Mouse (Mus musculus): ENCODE data around the gene Gpr3.

The Gpr3 gene

DNA sequence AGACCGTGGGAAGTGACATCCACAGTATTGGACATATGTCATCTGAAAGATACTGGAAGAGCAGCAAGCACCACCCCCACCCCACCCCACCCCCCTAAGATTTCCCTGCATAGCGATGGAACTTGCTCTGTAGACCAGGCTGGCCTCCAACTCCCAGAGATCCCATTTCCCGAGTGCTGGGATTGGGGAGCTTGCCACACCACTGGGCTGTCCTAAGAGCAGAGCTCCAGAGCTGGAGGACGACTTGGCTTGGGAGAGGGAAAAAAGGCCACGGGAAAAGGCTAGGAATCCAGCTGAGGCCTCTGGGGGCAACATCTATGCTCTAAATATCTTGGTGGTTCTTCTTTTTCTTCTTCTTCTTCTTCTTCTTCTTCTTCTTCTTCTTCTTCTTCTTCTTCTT, 22.4 kb upstream of the Gpr3 start:
- no peak for DNase-seq (ENCODE audit: low read depth in 1 of 2, low spot score in 2 of 2)

DNA sequence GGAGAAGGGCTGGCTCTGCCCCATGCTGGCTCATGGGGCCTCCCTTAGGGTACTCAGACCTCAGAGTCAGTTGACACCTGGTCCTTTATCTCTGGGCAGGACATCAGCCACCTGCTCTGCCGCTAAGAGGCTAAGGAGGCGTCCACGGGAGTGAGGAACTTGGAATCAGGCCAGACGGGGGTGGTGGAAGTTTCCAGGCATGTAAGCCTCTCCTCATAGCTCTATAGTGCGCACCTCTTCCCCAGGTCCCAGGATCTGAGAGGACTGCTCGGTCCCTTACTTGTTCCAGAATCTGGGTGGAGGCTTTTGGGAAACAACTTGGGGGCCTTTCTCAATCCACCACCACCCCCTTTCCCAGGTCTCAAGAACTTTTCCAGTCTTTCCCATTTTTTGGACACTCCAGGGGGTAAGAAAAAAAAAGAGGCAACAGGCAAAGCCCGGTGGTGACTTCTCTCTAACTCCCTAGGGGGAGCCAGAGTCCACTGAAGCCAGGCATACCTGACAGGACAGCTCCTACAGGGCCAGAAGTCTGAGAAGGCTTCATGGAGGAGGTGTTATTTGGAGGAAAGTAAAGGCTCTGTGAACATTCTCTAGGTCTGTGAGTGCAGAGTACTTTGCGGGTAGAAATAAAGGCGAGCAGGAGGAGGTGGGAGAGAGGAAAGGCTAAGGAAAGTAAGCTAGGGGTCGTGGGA, 21.1 kb upstream of the Gpr3 start:
- no peak for DNase-seq (ENCODE audit: low read depth in 1 of 2, low spot score in 2 of 2)

DNA sequence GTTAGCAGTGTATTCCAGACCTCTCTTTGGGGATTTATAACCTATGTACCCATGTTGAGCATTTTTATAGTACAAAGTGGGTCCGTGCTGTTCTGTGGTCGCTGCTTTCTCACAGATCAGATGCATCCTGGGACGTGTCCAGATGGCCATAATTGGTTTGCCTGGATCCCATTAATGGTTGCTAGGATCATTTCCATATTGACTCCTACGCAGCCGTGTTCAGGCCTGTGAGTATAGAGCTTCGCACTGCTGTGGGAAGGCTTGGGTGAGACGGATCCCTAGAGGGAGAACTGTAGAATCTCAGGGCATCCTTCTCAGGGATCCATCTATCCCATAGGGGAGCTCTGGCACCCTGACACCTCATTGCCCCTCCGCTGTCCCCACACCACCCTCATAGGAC, 17.2 kb upstream of the Gpr3 start:
- DNase-seq (ENCODE audit: low read depth in 1 of 2, low spot score in 2 of 2), result no peak

DNA sequence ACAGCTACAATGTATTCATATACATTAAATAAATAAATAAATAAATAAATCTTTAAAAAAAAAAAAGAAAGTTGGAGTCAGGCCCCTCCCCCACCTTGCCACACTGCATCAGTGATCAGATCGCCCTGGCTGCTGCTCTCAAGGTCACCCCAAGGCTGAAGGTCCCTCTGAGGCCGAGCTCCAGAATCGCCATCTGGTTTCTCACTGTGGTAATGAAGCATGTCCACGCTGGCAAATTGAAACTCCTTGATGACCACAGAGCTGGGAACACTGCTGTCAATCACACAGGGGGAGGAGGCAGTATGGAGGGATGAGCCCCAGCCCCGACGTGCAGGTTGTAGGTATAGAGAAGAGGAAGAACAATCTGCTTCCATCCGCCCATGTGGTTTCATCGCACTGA, 15.3 kb upstream of the Gpr3 start:
- DNase-seq (ENCODE audit: low read depth in 1 of 2, low spot score in 2 of 2), result no peak

DNA sequence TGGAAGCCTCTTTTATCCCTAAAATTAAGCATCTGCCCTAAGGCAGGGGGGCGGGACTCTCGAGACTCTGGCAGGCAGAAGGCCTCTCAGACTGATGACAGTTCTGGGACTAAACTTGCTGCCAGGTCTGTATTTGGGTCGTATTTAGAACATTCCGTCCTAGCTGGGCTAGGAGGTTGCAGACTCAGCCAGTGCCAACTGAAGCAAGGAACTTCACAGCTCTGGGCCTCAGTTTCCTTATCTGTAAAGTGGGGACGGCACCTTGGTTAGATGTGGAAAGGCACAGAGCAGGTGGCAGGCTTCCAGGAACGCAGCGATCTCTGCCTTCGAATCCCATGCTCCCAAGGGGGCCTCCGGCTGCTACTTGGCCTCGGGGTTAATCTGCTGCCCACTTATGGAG, 13.7 kb upstream of the Gpr3 start:
- no peak for DNase-seq (ENCODE audit: low read depth in 1 of 2, low spot score in 2 of 2)

DNA sequence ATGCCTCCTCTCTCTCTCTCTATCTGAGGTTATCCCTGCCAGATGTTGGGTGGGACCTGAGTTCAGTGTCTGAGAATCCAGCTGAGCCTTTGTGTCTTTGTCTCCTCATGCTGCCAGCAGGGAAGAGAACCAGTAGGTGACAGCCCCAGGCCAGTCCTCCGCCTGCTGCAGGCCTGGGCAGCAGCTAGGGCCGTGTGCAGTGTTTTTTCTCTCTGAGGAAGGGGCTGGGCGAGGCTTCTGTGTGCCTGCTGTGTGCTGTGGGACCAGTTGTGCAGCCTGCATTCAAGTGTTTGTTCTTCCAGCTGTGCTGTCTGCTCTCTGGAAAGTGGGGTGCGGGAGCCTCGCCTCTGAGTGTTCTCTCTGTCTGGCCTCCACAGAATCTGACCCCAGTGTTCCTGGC, 11.5 kb upstream of the Gpr3 start:
- no peak for DNase-seq (ENCODE audit: low read depth in 1 of 2, low spot score in 2 of 2)

DNA sequence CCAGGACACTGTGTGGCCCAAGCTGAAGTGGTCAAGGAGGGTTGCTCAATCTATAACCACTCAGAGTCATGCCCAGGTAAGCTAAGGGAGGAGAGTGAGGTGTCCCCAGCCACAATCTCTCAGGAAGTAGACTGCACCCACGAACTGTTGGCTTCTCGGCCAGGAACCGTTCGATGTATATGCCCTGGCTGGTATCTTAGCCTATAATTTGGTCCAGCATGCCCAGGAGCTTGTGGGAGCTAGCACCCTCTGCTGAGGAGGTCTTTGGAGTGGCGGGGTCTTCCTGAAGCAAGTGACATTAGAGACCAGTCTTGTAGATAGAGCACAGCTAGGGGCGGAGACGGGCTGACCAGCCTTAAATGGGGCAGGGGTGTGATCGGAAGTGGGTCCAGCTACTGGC, 9.4 kb upstream of the Gpr3 start:
- no peak for DNase-seq (ENCODE audit: low read depth in 1 of 2, low spot score in 2 of 2)

DNA sequence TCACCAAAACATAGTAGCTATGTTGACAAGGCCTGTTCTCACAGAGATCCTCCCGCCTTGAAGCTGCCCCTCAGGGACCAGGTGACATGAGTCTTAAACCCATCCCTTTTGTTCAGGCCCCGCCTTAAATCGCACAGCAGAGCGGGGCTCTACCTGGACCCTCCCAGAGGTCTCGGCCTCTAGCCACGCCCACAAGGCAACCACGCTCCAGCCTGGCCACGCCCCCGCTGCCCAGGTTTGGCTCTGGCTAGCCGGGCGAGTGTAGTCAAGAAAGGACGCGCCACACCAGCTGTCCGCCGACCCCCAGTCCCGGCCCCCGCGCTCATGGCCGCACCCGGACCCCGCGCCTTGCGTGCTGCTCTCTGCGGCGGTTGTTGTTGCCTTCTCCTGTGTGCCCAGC, 8.3 kb upstream of the Gpr3 start:
- no peak for DNase-seq (ENCODE audit: low read depth in 1 of 2, low spot score in 2 of 2)

DNA sequence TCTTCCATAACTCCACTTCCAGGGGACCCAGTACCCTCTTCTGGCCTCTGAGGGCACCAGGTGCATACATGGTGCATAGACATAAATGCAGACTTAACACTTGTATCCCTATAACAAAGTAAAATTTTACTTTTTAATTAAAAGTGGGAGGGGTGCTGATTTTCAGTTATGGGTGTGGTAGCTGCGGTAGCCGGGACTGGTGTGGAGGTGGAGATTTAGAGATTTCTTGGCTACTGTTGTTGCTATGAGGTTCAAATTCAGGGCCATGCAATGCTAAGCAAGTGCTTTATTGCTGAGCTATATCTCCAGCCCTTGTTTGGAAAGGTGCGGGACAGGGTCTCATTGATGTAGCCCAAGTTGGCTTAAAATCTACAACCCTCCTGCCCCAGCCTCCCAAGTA, 6.4 kb upstream of the Gpr3 start:
- no peak for DNase-seq (ENCODE audit: low read depth in 1 of 2, low spot score in 2 of 2)

DNA sequence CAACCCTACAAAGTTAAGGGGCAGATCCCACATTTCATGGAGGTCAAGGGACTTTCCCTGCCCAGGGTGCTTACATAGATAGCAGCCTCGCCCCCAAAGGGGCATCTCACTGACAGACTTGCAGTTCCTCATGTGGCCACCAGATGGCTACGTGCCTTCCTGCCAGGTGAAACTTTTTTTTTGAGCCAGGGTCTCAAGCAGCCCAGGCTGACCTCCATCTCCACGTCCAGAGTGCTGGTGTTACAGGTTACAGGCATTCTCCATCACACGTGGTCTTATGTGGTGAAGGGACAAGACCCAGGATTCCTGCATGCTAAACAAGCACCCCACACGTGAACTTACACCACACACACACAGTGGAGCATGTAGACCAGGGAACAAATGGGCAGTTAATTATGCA, 5.3 kb upstream of the Gpr3 start:
- DNase-seq (ENCODE audit: low read depth in 1 of 2, low spot score in 2 of 2), result peak in 1 of 2 experiments; percentile 36

DNA sequence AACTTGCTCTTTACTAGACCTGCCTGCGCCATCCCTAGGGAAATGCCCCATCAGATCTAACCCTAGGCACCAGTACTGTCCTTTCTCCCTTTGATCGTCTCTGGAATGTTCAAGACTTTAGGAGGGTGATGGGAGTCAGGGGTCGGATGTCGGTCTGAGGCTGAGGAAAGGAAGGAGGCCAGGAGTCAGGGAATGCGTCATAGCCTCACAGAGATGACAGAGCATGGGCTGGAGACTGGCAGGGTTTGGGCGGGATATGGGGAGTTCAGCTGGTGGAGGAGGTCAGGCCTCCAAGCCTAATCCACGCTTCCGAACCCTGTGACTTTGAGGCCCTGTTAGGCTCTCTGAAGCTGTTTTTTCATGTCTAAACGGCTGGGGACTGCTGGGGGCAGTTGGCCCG, 1.3 kb upstream of the Gpr3 start:
- DNase-seq (ENCODE audit: low read depth in 1 of 2, low spot score in 2 of 2), result no peak

DNA sequence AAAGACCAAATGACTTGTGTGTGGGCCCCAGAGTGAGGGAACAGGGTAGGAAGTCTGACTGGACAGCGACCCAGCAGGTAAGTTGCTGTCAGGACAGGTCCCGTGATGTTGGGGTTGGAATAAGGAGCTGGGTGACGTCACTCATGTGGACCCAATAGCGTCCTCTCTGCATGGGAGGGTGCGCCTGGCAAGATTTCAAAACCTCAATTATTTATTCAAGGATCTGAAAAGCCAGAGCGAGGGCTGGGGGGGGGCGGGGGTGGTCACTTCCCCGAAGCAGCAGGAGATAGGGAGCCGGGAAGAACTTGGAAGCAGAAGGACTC, 893 bp upstream of the Gpr3 start:
- DNase-seq (ENCODE audit: low read depth in 1 of 2, low spot score in 2 of 2), result no peak

DNA sequence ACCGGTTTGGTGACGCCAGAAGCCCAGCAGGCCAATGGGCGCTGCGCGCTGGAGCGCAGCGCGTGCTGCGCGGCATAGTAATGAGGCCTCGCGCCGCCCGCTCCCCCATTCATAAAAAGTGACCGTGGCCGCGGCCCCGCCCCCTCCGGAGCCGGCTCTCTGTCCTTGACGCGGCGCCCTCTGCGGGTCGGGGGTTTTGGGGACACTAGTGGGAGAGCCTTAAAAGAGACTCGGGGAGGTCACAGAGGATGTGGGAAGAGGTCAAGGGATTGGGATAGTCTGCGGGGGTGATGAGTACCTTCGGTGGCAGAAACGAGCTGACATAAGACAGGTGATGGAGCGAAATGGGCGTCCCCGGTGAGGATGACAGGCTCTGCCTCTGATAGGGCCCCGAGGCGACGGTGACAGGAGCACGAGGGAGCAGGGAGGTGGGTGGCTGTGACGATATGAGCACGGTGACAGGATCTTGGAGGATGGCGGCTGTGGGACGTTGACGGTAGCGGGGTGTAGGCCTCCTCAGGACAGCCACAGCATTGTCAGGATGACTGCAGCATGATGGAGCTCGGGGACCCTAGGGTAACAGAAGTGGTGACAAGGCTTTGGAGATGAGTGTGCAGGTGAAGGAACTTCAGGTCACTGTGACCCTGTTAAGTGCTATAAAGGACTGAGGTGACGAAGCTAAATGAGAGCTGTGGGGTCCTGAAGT, 379 bp upstream of the Gpr3 start:
- DNase-seq (ENCODE audit: low read depth in 1 of 2, low spot score in 2 of 2), result peak in 1 of 2 experiments; percentile 66

DNA sequence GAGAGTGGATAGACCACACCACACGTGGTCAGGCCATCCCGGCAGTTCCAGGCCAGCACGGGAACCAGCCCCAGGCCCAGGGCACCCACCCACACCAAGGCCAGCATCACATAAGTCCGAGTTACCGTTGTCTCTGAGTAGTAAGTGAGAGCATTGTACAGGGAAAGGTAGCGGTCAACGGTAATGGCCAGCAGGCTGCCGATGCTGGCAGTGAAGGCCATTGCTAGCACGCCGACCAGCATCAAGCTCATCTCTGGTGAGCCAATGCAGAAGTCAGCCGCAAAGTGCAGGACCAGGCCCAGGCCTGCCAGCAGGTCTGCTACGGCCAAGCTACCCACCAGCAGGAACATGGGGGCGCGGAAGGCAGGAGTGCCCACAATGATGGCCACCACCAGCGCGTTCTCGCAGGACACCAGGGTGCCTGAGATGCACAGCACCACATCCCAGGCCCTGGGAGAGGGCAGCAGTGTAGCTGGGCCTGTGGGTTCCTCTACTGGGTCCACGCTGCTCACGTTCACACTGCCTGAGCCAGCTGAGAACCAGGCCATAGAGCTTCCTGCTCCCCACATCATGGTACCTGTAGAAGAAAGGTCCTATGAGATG, 1.4 kb downstream of the Gpr3 start:
- no peak for DNase-seq (ENCODE audit: low read depth in 1 of 2, low spot score in 2 of 2)

DNA sequence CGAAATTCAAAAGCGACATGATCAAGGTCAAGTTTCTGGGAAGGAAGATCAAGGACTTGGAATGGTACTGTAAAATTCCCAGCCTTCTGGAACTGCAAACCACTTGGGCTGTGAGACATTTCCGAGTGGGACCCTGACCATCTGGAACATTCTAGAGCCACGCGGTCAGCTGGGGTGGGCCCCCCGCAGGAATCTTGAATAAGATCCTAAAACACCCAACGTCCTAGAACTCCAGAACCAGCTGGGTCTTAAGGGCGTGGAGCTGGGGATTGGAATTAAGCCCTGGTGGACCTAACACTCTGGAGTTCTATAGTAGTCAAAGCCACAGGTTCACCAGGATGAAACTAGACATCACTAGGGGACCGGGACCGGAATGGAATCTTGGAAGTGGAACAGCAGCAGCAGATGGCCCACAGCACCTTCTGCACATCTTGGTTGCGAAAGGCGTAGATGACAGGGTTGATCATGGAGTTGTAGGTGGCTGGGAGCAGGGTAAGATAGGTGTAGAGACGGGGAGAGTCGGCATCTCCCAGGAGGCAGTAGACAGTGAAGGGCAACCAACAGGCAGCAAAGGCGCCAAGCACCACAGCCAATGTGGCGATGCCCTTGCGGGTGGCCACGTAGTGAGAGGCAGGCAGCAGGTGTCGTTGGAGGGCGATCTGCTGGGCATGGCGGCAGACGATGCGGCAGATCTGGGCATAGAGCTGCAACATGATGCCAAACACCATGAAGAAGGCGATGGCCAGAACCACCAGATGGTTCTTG, 2.1 kb downstream of the Gpr3 start:
- DNase-seq (ENCODE audit: low read depth in 1 of 2, low spot score in 2 of 2), result no peak

DNA sequence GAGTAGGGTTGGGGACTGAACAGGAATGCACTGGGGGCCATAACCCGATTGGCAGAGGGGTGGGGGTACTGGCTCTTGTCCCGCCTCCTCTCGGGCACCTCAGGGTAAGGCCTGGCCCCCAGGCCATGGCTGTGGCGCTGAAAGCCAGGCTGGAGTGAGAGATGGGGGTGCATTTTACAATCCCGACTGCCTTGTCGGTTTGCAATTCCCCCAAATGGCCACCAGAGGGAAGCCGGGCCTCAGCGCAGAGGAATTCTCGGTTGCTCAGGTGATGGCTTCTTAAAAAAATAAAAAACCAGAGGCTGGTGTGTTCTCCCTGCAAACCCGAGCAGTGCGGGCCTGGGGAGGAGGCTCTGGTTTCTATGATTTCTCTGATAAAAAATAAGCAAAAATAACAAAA, 3.0 kb downstream of the Gpr3 start:
- peak in 1 of 2 experiments; percentile 32 for DNase-seq (ENCODE audit: low read depth in 1 of 2, low spot score in 2 of 2)

DNA sequence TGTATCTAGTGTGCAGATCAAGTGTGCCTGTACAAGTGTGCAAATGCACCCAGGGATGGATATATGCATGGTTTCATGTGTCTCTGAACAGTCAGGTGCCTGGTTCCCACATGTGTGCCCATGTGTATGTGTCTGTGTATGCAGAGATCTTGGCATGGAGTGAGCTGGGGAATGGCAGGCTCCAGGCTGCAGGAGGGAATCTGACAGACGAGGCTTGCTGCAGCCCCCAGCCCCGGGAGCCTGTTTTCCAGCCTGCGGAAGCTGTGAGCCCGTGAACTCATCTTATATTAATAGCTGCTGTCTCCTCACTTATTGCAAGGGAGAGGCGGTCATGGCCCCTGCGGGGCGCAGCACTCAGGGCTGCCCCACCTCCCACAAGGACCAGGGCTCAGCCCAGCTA, 8.0 kb downstream of the Gpr3 start:
- no peak for DNase-seq (ENCODE audit: low read depth in 1 of 2, low spot score in 2 of 2)

DNA sequence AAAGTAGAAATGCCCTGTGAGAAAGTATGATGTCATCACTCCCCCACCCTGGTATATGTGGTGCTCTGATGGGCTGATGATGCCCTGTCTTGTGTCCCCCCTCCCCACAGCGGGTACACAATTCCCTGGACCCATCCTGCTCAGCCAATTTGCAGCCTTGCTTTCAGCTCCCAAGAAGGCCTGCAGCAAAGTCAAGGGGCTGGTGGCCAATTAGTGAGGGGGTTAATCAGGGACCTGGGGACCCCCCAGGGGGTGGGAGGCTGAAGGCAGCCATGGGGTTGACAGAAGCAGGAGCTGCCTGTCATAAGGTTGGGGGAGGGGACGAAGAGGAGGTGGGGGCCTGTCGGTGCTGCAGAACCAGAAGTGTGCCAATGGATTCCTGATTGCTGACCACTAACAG, 8.7 kb downstream of the Gpr3 start:
- no peak for DNase-seq (ENCODE audit: low read depth in 1 of 2, low spot score in 2 of 2)

DNA sequence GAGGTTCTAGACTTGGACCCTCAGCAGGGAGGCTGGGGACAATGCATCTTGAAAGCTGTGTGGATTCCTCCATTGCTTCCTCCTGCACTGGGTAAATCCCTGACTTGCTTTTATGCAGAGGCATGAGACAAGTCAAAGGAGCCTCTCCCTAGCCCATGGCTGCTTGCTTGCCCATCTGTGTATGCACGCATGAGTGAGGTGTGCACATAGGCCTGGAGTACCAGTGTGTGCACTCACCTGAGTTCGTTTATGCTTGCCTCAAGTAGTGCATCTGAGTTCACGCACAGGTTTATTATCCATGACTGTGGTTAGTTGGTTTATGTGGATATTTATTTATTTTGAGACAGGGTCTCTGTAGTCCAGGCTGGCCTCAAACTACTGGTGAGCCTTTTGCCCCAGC, 10.1 kb downstream of the Gpr3 start:
- no peak for DNase-seq (ENCODE audit: low read depth in 1 of 2, low spot score in 2 of 2)

DNA sequence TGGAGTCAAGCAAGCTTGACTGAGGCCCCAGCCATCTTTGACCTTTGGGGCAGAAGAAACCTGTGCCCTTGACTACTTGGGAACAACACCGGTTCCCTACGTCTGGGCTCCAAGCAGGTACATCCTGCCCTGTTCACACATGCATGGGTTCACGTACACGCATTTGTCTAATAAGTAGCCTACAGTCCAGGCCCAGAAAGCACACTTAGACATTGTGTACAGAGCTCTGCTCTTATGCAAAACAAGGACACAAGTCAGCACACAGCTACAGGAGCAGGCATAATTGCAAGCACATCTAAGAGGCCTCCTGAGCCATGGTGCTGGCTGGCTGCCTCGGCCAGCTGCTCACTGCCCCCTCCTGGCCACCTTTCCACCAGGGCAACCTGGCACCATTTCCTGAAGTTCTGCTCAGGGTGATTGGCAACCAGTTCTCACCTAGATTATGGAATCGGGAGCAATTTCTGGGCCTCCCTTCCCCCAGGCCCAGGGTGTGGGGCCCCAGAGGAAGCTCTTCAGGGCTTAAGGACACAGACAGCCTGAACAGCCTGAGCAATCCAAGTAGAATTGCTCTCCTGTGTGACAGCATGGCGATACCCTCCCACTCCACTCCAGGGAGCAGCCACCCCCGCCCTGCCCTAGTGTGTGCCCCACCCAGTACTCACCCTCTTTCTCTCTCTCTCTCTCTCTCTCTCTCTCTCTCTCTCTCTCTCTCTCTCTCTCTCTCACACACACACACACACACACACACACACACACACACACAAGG, 11.1 kb downstream of the Gpr3 start:
- peak in 1 of 2 experiments; percentile 22 for DNase-seq (ENCODE audit: low read depth in 1 of 2, low spot score in 2 of 2)

DNA sequence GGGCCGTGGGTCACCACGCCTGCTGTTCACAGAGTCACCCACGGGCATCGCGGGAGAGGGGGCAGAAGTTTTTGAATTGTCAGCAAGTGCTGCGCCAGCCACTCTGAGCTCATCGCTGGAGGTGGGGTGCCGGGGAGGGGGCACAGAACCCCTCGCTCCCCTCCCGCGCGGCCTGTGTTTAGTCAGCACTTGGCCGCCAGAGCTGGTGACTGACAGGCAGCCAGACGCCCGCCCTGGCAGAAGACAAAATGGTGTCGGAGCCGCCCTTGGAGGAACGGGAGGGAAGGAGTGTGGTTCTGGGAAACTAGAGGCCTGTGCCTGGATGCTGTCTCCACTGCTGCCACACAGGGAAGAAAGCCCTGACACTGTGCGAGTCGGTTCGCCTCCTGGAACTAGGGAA, 12.0 kb downstream of the Gpr3 start:
- DNase-seq (ENCODE audit: low read depth in 1 of 2, low spot score in 2 of 2), result no peak

Measured in monocyte, adult 2 months (primary cell).